Mouse (Mus musculus): ENCODE results near the gene Meis3. TPM values are rescaled to one million over a fixed set of nuclear protein-coding genes. Genes with fewer than 3 reads are reported as not detected.

Gene Meis3
- polyA plus RNA-seq, 1 experiment from 2014 or later, result 15.5 TPM

DNA sequence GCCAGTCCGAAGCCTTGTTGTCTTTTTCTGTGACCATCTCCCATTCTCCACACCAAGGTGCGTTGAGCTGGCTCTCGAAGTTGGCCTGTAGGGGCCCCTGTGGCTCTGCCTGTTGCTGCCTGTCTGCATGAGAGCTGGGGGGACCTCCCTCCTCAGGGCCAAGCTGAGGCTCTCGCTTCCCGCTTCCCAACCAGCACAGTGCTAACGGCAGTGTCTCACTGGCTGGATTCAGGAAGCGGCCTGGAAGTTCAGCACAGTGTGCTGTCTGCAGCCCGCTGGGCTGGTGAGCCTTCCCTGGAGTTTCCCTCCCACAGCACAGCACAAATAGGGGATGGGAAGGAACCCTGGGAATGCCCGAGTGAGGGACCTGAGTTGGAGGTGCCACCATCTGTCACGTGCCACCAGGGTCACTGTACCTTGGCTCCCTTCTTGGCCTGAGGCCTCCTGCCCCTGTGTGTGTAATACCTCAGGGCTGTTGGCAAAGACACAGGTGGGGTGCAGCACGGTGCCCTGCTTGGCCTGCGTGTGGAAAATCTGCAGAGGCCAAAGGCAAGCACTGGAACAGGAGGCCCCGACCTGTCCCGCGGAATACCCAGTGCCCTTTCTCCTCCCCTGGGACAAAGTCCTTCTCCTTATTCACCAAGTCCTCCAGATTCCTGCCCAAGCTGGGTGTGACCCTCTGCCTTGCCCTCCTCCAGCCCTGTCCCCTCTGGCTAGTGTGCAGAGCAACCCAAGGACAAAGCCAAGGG is 28.0 kb downstream of the Meis3 start:
- no peak overlapping the region for H3K27ac ChIP-seq (replicated peaks in 1 of 2; ENCODE audit: control insufficient read depth in 1 of 2, insufficient read depth in 1 of 2, low read depth in 2 of 2, low read length in 2 of 2)
- H3K9me3 ChIP-seq (ENCODE audit: control insufficient read depth, low read length), result no peaks in the 10 kb centered on the region
- no peak overlapping the region for H3K4me2 ChIP-seq (ENCODE audit: low read length)
- no peak overlapping the region for H3K4me3 ChIP-seq (ENCODE audit: control insufficient read depth in 1 of 2, insufficient read depth in 1 of 2, low read depth in 1 of 2, low read length in 2 of 2)
- no peak for ATAC-seq (ENCODE audit: insufficient number of reproducible peaks, insufficient read depth, low FRiP score, low read depth)
- no peaks in the 10 kb centered on the region for H3K4me1 ChIP-seq (ENCODE audit: control insufficient read depth in 2 of 2, insufficient read depth in 2 of 2, low read length in 2 of 2)
- H3K27me3 ChIP-seq (ENCODE audit: control insufficient read depth, insufficient read depth, low read length), result no peaks in the 10 kb centered on the region
- H3K9ac ChIP-seq (ENCODE audit: low read length), result no peak overlapping the region
- WGBS, result 80% methylated on average over 15 of the region's 15 CpGs
- peaks cover 87% of the 10 kb centered on the region for H3K36me3 ChIP-seq (ENCODE audit: control insufficient read depth, insufficient read depth, low read length)

DNA sequence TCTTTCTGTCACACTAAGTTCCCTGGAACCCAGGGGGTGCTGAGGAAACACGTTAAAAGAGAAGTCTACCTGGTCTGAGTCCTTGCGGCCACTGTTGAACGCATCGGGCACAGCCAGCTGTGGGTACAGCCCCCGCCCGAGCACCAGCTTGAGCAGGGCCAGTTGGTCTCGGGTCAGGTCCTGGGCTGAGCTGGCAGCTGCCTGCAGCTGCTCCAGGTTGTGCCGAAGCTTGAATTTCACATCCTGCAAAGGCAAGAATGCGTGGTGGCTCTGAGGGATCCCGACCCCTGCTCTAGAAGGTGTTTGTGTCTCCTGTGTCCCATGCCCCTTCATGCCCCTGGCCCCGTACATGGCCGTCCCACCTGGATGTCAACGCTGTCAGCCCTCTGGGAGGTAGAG is 28.6 kb downstream of the Meis3 start:
- no peak overlapping the region for H3K4me2 ChIP-seq (ENCODE audit: low read length)
- no peak for ATAC-seq (ENCODE audit: insufficient number of reproducible peaks, insufficient read depth, low FRiP score, low read depth)
- no peak overlapping the region for H3K4me3 ChIP-seq (ENCODE audit: control insufficient read depth in 1 of 2, insufficient read depth in 1 of 2, low read depth in 1 of 2, low read length in 2 of 2)
- H3K9me3 ChIP-seq (ENCODE audit: control insufficient read depth, low read length), result no peaks in the 10 kb centered on the region
- H3K27me3 ChIP-seq (ENCODE audit: control insufficient read depth, insufficient read depth, low read length), result no peaks in the 10 kb centered on the region
- H3K27ac ChIP-seq (replicated peaks in 1 of 2; ENCODE audit: control insufficient read depth in 1 of 2, insufficient read depth in 1 of 2, low read depth in 2 of 2, low read length in 2 of 2), result no peak overlapping the region
- peaks cover 83% of the 10 kb centered on the region for H3K36me3 ChIP-seq (ENCODE audit: control insufficient read depth, insufficient read depth, low read length)
- 85% methylated on average over 13 of the region's 13 CpGs for WGBS
- no peaks in the 10 kb centered on the region for H3K4me1 ChIP-seq (ENCODE audit: control insufficient read depth in 2 of 2, insufficient read depth in 2 of 2, low read length in 2 of 2)
- no peak overlapping the region for H3K9ac ChIP-seq (ENCODE audit: low read length)

DNA sequence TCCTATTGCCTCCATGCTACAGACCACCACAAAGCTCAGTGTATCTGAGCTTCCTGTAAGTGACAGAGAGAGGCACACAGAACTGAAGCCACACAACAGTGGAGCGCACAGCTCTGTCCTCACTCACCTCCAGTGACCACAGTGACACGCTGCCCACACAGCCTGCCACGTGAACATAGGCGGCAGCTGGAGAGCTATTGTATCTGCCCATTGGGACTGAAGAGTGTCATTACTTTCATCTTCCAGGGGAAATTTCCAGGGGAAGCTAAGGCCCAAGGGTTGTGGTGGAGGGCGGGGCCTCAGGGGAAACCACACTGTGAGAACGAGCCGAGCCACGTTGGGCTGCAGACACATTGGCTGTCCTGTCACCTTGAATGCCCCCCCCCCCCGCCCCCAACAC is 29.9 kb downstream of the Meis3 start:
- H3K9ac ChIP-seq (ENCODE audit: low read length), result no peak overlapping the region
- ATAC-seq (ENCODE audit: insufficient number of reproducible peaks, insufficient read depth, low FRiP score, low read depth), result no peak; the same call in 1 of the 2 replicates
- H3K4me3 ChIP-seq (ENCODE audit: control insufficient read depth in 1 of 2, insufficient read depth in 1 of 2, low read depth in 1 of 2, low read length in 2 of 2), result no peak overlapping the region
- H3K36me3 ChIP-seq (ENCODE audit: control insufficient read depth, insufficient read depth, low read length), result peaks cover 83% of the 10 kb centered on the region
- no peaks in the 10 kb centered on the region for H3K4me1 ChIP-seq (ENCODE audit: control insufficient read depth in 2 of 2, insufficient read depth in 2 of 2, low read length in 2 of 2)
- no peaks in the 10 kb centered on the region for H3K27me3 ChIP-seq (ENCODE audit: control insufficient read depth, insufficient read depth, low read length)
- H3K27ac ChIP-seq (replicated peaks in 1 of 2; ENCODE audit: control insufficient read depth in 1 of 2, insufficient read depth in 1 of 2, low read depth in 2 of 2, low read length in 2 of 2), result no peak overlapping the region
- H3K4me2 ChIP-seq (ENCODE audit: low read length), result no peak overlapping the region
- no peaks in the 10 kb centered on the region for H3K9me3 ChIP-seq (ENCODE audit: control insufficient read depth, low read length)
- 89% methylated on average over 8 of the region's 9 CpGs for WGBS

DNA sequence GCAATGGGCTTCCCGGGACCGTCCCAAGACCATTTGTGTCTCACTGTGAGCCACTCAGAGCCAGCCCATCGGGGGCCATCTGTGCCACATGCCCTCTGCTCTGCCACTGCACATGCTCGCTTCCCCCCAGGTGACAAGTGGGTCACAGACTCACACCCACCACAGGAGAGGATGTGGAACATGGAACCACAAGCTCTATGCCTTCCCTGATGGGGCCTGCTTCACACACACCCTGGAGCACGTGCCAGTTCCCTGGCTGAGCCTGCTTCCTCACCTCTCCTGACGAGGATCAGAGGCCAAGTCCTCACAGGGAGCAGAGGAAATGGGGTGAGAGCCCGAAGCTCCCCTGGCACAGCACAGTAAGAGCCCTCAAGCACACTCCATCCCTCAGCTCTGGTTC is 32.2 kb downstream of the Meis3 start:
- no peak for ATAC-seq (ENCODE audit: insufficient number of reproducible peaks, insufficient read depth, low FRiP score, low read depth)
- no peaks in the 10 kb centered on the region for H3K4me1 ChIP-seq (ENCODE audit: control insufficient read depth in 2 of 2, insufficient read depth in 2 of 2, low read length in 2 of 2)
- H3K27me3 ChIP-seq (ENCODE audit: control insufficient read depth, insufficient read depth, low read length), result no peaks in the 10 kb centered on the region
- H3K36me3 ChIP-seq (ENCODE audit: control insufficient read depth, insufficient read depth, low read length), result peaks cover 82% of the 10 kb centered on the region
- H3K4me2 ChIP-seq (ENCODE audit: low read length), result no peak overlapping the region
- WGBS, result 77% methylated on average over 7 of the region's 7 CpGs
- H3K9me3 ChIP-seq (ENCODE audit: control insufficient read depth, low read length), result no peaks in the 10 kb centered on the region
- no peak overlapping the region for H3K4me3 ChIP-seq (ENCODE audit: control insufficient read depth in 1 of 2, insufficient read depth in 1 of 2, low read depth in 1 of 2, low read length in 2 of 2)
- H3K9ac ChIP-seq (ENCODE audit: low read length), result no peak overlapping the region
- H3K27ac ChIP-seq (replicated peaks in 1 of 2; ENCODE audit: control insufficient read depth in 1 of 2, insufficient read depth in 1 of 2, low read depth in 2 of 2, low read length in 2 of 2), result no peak overlapping the region

DNA sequence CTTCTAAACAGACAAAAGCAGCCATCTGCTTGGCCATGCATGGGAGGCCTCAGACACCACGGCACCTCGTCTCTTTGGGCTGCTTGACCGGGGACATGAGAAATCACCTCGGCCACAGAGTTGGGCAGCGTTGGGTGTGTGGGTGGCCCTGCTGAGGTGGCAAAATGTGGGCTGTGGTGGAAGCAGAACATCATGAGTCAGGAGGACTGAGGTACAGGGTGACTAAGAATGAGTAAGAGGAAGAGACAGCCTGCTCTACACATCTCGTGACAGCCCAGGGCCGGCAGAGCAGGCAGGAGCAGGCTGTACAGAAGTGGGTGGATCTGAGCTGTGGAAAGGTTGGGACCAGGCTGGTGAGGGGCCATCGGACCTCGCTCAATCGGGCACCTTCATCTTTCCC is 32.6 kb downstream of the Meis3 start:
- Histone ChIP-seq H3K4me3 (ENCODE audit: control insufficient read depth in 1 of 2, insufficient read depth in 1 of 2, low read depth in 1 of 2, low read length in 2 of 2) (no peak overlapping the region), H3K9me3 (ENCODE audit: control insufficient read depth, low read length) (no peaks in the 10 kb centered on the region), H3K9ac (ENCODE audit: low read length) (no peak overlapping the region), H3K27ac (replicated peaks in 1 of 2; ENCODE audit: control insufficient read depth in 1 of 2, insufficient read depth in 1 of 2, low read depth in 2 of 2, low read length in 2 of 2) (no peak overlapping the region), H3K4me1 (ENCODE audit: control insufficient read depth in 2 of 2, insufficient read depth in 2 of 2, low read length in 2 of 2) (no peaks in the 10 kb centered on the region), H3K4me2 (ENCODE audit: low read length) (no peak overlapping the region), H3K27me3 (ENCODE audit: control insufficient read depth, insufficient read depth, low read length) (no peaks in the 10 kb centered on the region), H3K36me3 (ENCODE audit: control insufficient read depth, insufficient read depth, low read length) (peaks cover 81% of the 10 kb centered on the region)
- 82% methylated on average over 10 of the region's 10 CpGs for WGBS
- ATAC-seq (ENCODE audit: insufficient number of reproducible peaks, insufficient read depth, low FRiP score, low read depth), result no peak

DNA sequence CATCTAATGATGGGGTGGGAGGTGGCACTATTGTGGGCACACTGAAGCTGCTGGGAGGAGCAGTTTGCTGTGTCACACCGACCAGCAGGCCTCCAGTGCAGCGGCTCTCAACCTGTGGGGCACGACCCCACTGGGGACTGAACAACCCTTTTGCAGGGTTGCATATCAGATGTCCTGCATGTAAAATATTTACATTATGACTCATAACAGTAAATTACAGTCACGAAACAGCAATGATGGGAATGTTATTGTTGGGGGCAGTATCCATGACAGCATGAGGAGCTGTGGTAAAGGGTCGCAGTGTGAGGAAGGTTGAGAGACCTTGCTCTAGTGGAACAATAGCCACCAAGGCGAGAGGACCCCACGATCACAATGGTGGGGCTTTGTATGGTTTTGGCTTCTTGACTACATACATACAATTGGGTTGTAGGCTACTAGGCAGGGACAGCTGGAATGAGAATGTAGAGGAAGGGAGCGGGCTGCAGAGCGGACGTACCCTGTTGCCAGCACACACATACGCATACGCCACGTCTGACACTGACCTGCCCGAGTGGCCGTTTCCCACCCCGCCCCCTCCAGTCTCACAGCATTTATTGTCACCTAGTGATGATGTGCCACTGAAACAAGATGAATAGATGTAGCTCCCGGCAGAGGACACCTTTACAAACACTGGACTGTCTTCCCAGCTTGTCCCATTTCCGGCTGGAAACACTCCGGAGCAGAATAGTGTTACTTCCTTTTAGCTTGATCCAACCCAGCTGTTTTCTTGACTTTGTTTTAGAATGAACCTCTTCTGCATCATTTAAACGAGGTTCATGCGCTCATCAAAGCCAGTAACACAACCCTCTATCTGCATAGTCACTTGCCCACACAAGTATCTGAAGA is 34.1 kb downstream of the Meis3 start:
- no peak for ATAC-seq (ENCODE audit: insufficient number of reproducible peaks, insufficient read depth, low FRiP score, low read depth)
- WGBS, result 81% methylated on average over 21 of the region's 21 CpGs
- Histone ChIP-seq H3K36me3 (ENCODE audit: control insufficient read depth, insufficient read depth, low read length) (peaks cover 81% of the 10 kb centered on the region), H3K4me1 (ENCODE audit: control insufficient read depth in 2 of 2, insufficient read depth in 2 of 2, low read length in 2 of 2) (no peaks in the 10 kb centered on the region), H3K9ac (ENCODE audit: low read length) (no peak overlapping the region), H3K4me2 (ENCODE audit: low read length) (no peak overlapping the region), H3K4me3 (ENCODE audit: control insufficient read depth in 1 of 2, insufficient read depth in 1 of 2, low read depth in 1 of 2, low read length in 2 of 2) (no peak overlapping the region), H3K27ac (replicated peaks in 1 of 2; ENCODE audit: control insufficient read depth in 1 of 2, insufficient read depth in 1 of 2, low read depth in 2 of 2, low read length in 2 of 2) (no peak overlapping the region), H3K27me3 (ENCODE audit: control insufficient read depth, insufficient read depth, low read length) (no peaks in the 10 kb centered on the region), H3K9me3 (ENCODE audit: control insufficient read depth, low read length) (no peaks in the 10 kb centered on the region)

DNA sequence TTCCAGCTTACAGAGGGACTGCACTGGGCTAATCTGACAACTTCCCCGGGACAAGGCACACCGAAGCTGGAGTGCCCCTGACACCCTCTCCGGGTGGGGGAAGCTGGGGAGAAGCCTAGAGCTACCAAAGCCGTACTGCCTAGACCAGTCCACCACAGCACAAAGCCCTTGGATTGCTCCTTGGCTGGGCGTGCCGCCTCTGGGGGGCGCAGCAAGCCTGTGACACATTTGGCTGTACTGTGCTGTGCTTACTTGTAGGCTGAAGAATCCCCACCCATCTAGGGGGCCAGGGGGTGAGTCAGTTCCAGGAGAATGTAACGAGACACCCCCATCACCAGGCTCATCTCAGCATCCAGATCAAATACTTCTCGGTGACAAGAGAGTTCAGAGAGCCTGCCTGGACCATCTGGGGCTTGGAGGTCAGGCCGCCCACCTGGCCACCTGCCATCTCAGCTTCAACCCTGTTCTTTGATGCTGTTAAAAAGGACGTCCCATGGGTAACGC is 36.0 kb downstream of the Meis3 start:
- no peaks in the 10 kb centered on the region for H3K4me1 ChIP-seq (ENCODE audit: control insufficient read depth in 2 of 2, insufficient read depth in 2 of 2, low read length in 2 of 2)
- H3K4me3 ChIP-seq (ENCODE audit: control insufficient read depth in 1 of 2, insufficient read depth in 1 of 2, low read depth in 1 of 2, low read length in 2 of 2), result no peak overlapping the region
- peaks cover 81% of the 10 kb centered on the region for H3K36me3 ChIP-seq (ENCODE audit: control insufficient read depth, insufficient read depth, low read length)
- no peak; the same call in 1 of the 2 replicates for ATAC-seq (ENCODE audit: insufficient number of reproducible peaks, insufficient read depth, low FRiP score, low read depth)
- H3K9me3 ChIP-seq (ENCODE audit: control insufficient read depth, low read length), result no peaks in the 10 kb centered on the region
- H3K27ac ChIP-seq (replicated peaks in 1 of 2; ENCODE audit: control insufficient read depth in 1 of 2, insufficient read depth in 1 of 2, low read depth in 2 of 2, low read length in 2 of 2), result no peak overlapping the region
- H3K9ac ChIP-seq (ENCODE audit: low read length), result no peak overlapping the region
- H3K27me3 ChIP-seq (ENCODE audit: control insufficient read depth, insufficient read depth, low read length), result no peaks in the 10 kb centered on the region
- WGBS, result 67% methylated on average over 12 of the region's 12 CpGs
- H3K4me2 ChIP-seq (ENCODE audit: low read length), result no peak overlapping the region

All from heart, embryonic 14.5 days (tissue).